Mouse (Mus musculus) C2C12 (cell line): ENCODE data around the gene Rbfox3.

ENCODE experiments used
- CTCF ChIP-seq: IDR thresholded peaks from one replicate; pipeline ENCODE4 v1.5.1; 2011; ENCODE audit not compliant: control insufficient read depth, insufficient read depth, insufficient read length
- MAX ChIP-seq: IDR thresholded peaks from one replicate; pipeline ENCODE4 v1.6.1; 2011; ENCODE audit warnings: mild to moderate bottlenecking, control low read depth

GRCm38 (mm10) chr11:118546269-118546668, 365.1 kb downstream of the Rbfox3 start:
- TF ChIP-seq CTCF (no peak), MAX (no peak)
